Mouse (Mus musculus) heart, embryonic 13.5 days (tissue): ENCODE results near the gene Chn1. TPM values are rescaled to one million over a fixed set of nuclear protein-coding genes. Genes with fewer than 3 reads are reported as not detected.

Experiments
- ATAC-seq: fragments of 200-750 bp; cut with Nextera tagmentation; 2 replicates; pipeline ENCODE4 v1.8.0; 2017; ENCODE audit warnings: moderate TSS enrichment; ENCODE audit not compliant: insufficient number of reproducible peaks, low FRiP score, low TSS enrichment; ENCODE audit errors: extremely low read depth
- H3K27ac ChIP-seq: fragments of 300-500 bp; sonication (generic); replicated peaks from 2 replicates; pipeline ENCODE4 v1.5.1; 2015; ENCODE audit warnings: moderate library complexity, mild to moderate bottlenecking, inconsistent platforms
- H3K27me3 ChIP-seq: fragments of 300-500 bp; sonication (generic); replicated peaks from 2 replicates; pipeline ENCODE4 v1.6.1; 2015; ENCODE audit warnings: mild to moderate bottlenecking, inconsistent platforms
- H3K36me3 ChIP-seq: fragments of 300-500 bp; sonication (generic); 2 replicates; pipeline ENCODE4 v1.6.1; 2015; ENCODE audit warnings: mild to moderate bottlenecking, inconsistent platforms
- H3K4me1 ChIP-seq: fragments of 300-500 bp; sonication (generic); 2 replicates; pipeline ENCODE4 v1.6.1; 2015; ENCODE audit warnings: inconsistent platforms
- H3K4me2 ChIP-seq: fragments of 300-500 bp; sonication (generic); 2 replicates; pipeline ENCODE4 v1.6.1; 2015; ENCODE audit warnings: inconsistent platforms, mild to moderate bottlenecking, moderate library complexity
- H3K4me3 ChIP-seq: fragments of 300-500 bp; sonication (generic); 2 replicates; pipeline ENCODE4 v1.5.1; 2015; ENCODE audit warnings: moderate library complexity, mild to moderate bottlenecking, inconsistent platforms
- H3K9ac ChIP-seq: fragments of 300-500 bp; sonication (generic); 2 replicates; pipeline ENCODE4 v1.6.1; 2015; ENCODE audit warnings: inconsistent platforms, mild to moderate bottlenecking, moderate library complexity
- H3K9me3 ChIP-seq: fragments of 300-500 bp; sonication (generic); 2 replicates; pipeline ENCODE4 v1.6.1; 2016; ENCODE audit warnings: inconsistent platforms
- WGBS: fragments of 180-500 bp; shearing (Covaris S2); methylation state at CpG from one replicate; pipeline ENCODE4 v1.1.7; 2015; ENCODE audit warnings: mixed read lengths; 5-methylcytosine and 5-hydroxymethylcytosine counted together
- polyA plus RNA-seq: library from polyadenylated mRNA; unstranded; fragments of >200 nt; fragmentation: Nextera tagmentation; extraction: Ambion mirVana; gene quantifications from 2 replicates; pipeline ENCODE4 v1.2.1, GENCODE M21; 2015

The Chn1 gene
- polyA plus RNA-seq, 1 experiment from 2014 or later: 16.7 TPM

GRCm38 (mm10) chr2:73631816-73632215 lies 143.3 kb downstream of the Chn1 start:
- no peak overlapping the region for H3K9ac ChIP-seq
- no peaks in the 10 kb centered on the region for H3K4me1 ChIP-seq
- H3K27me3 ChIP-seq: no peaks in the 10 kb centered on the region
- no peak overlapping the region for H3K27ac ChIP-seq
- no peaks in the 10 kb centered on the region; the same call in 1 of the 2 replicates for H3K9me3 ChIP-seq
- H3K36me3 ChIP-seq: peaks cover 11% of the 10 kb centered on the region
- ATAC-seq: no peak
- H3K4me2 ChIP-seq: no peak overlapping the region
- WGBS: 81% methylated on average over 7 of the region's 7 CpGs
- H3K4me3 ChIP-seq: no peak overlapping the region

- Histone ChIP-seq H3K36me3 (peaks cover 47% of the 10 kb centered on the region), H3K4me2 (no peak overlapping the region), H3K9me3 (no peaks in the 10 kb centered on the region), H3K27me3 (no peaks in the 10 kb centered on the region), H3K9ac (no peak overlapping the region), H3K27ac (no peak overlapping the region), H3K4me1 (no peaks in the 10 kb centered on the region), H3K4me3 (no peak overlapping the region)
- ATAC-seq: no peak
- WGBS: 75% methylated on average over 4 of the region's 4 CpGs
These were observed 156.6 kb downstream of the Chn1 start for GRCm38 (mm10) chr2:73618486-73619052.

GRCm38 (mm10) chr2:73616434-73617057 lies 158.6 kb downstream of the Chn1 start:
- Histone ChIP-seq H3K4me2 (no peak overlapping the region), H3K9me3 (no peaks in the 10 kb centered on the region), H3K27ac (no peak overlapping the region), H3K36me3 (peaks cover 44% of the 10 kb centered on the region), H3K4me3 (no peak overlapping the region), H3K9ac (no peak overlapping the region), H3K4me1 (no peaks in the 10 kb centered on the region), H3K27me3 (no peaks in the 10 kb centered on the region)
- no peak for ATAC-seq
- 86% methylated on average over 17 of the region's 17 CpGs for WGBS

DNA sequence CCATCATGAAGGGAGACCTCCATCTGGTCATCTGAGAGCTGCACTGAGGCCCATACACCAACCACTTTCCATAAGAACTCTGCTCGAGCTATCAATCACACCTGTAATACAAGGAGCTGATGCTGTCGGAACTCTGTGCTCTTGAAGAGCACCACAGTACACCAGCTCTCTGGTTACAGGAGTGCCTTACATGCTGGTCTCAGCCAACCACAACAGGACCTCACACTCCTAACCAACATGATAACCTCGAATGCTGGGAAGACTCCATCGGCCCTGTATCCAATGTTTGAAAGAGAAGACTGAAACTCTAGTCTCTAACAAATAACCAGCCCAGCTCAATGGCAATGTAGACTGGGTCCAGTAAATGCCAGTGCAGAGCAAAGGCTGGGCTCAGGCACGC lies 159.7 kb downstream of the Chn1 start:
- H3K27ac ChIP-seq: no peak overlapping the region
- H3K27me3 ChIP-seq: no peaks in the 10 kb centered on the region
- H3K36me3 ChIP-seq: peaks cover 47% of the 10 kb centered on the region
- no peak overlapping the region for H3K4me3 ChIP-seq
- H3K9me3 ChIP-seq: no peaks in the 10 kb centered on the region
- H3K9ac ChIP-seq: no peak overlapping the region
- WGBS: 79% methylated on average over 5 of the region's 5 CpGs
- no peaks in the 10 kb centered on the region for H3K4me1 ChIP-seq
- no peak overlapping the region for H3K4me2 ChIP-seq
- no peak for ATAC-seq

- H3K9ac ChIP-seq: no peak overlapping the region
- peaks cover 8% of the 10 kb centered on the region for H3K4me1 ChIP-seq
- no peaks in the 10 kb centered on the region for H3K9me3 ChIP-seq
- H3K27ac ChIP-seq: no peak overlapping the region
- WGBS: 89% methylated on average over 8 of the region's 8 CpGs
- no peak for ATAC-seq
- H3K4me3 ChIP-seq: no peak overlapping the region
- peaks cover 47% of the 10 kb centered on the region for H3K36me3 ChIP-seq
- H3K4me2 ChIP-seq: no peak overlapping the region
- no peaks in the 10 kb centered on the region for H3K27me3 ChIP-seq
These were observed 160.8 kb downstream of the Chn1 start for GRCm38 (mm10) chr2:73614303-73614702.

GRCm38 (mm10) chr2:73612941-73613340 lies 162.2 kb downstream of the Chn1 start:
- Histone ChIP-seq H3K27me3 (no peaks in the 10 kb centered on the region), H3K9me3 (no peaks in the 10 kb centered on the region), H3K9ac (no peak overlapping the region), H3K4me3 (no peak overlapping the region), H3K4me1 (peaks cover 10% of the 10 kb centered on the region), H3K27ac (no peak overlapping the region), H3K36me3 (peaks cover 47% of the 10 kb centered on the region), H3K4me2 (no peak overlapping the region)
- no peak for ATAC-seq
- 83% methylated on average over 7 of the region's 7 CpGs for WGBS

- no peak for ATAC-seq
- Histone ChIP-seq H3K27me3 (no peaks in the 10 kb centered on the region), H3K4me1 (peaks cover 15% of the 10 kb centered on the region), H3K4me2 (no peak overlapping the region), H3K27ac (no peak overlapping the region), H3K9ac (no peak overlapping the region), H3K9me3 (no peaks in the 10 kb centered on the region), H3K4me3 (no peak overlapping the region), H3K36me3 (peaks cover 43% of the 10 kb centered on the region)
- WGBS: 89% methylated on average over 6 of the region's 6 CpGs
These were observed 162.7 kb downstream of the Chn1 start for GRCm38 (mm10) chr2:73612367-73612914.

DNA sequence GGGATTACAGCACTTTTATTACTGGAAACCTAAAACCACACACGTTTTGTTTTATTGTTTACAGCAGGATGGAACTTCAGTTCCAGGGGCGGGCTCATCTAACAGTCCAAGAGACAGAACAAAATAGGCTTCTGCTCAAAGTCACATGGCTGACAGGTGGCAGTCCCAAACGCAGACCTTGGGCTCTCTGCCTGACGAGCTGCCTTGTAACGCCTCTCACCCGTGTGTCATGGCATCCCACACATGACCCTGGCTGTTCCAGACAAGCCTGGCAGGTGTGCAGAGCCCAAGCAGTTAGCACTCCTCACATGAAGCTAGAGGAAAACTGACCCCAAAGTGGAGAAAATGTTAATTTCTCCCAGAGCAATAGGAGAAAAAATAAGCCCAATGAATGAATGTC lies 163.3 kb downstream of the Chn1 start:
- Histone ChIP-seq H3K36me3 (peaks cover 39% of the 10 kb centered on the region), H3K4me3 (no peak overlapping the region), H3K9me3 (no peaks in the 10 kb centered on the region), H3K4me1 (peaks cover 22% of the 10 kb centered on the region), H3K27ac (no peak overlapping the region), H3K27me3 (no peaks in the 10 kb centered on the region), H3K9ac (no peak overlapping the region), H3K4me2 (no peak overlapping the region)
- WGBS: 66% methylated on average over 6 of the region's 6 CpGs
- no peak for ATAC-seq

GRCm38 (mm10) chr2:73609724-73610210 lies 165.4 kb downstream of the Chn1 start:
- H3K36me3 ChIP-seq: peaks cover 33% of the 10 kb centered on the region
- H3K9ac ChIP-seq: no peak overlapping the region
- H3K4me3 ChIP-seq: no peak overlapping the region
- H3K9me3 ChIP-seq: no peaks in the 10 kb centered on the region
- no peaks in the 10 kb centered on the region for H3K27me3 ChIP-seq
- 42% methylated on average over 3 of the region's 3 CpGs for WGBS
- peaks cover 28% of the 10 kb centered on the region for H3K4me1 ChIP-seq
- ATAC-seq: no peak
- no peak overlapping the region for H3K27ac ChIP-seq
- no peak overlapping the region for H3K4me2 ChIP-seq

DNA sequence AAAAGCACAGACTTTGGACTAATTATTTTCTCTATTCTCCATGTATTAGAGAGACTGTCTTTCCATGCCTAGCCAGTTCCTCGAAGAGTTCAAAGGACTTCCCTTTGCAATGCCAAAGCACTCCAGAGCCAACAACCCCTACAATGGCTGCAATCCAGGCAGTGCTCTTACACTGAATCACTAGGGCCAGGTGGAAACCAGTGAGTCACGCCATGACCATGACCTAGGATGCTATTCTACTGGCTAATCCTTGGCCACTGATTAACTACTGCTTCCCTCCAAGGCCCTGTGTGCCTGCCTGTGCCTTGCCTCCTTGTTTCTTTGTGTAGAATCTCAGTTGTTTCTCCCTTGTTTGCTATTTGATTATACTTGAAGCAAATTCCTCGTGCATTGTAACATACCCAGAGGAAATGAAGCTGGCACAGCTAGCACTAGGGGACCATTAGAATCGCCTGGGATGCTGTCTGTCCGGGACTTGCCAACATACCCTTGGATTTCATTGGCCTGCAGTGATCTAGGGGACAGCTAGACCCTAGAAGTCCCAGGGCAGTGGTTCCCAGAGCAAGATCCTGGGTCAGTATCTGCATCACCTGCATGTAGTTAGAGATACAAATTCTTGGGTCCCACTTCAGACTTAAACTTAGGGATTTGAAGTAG lies 166.0 kb downstream of the Chn1 start:
- peaks cover 29% of the 10 kb centered on the region for H3K4me1 ChIP-seq
- peaks cover 28% of the 10 kb centered on the region for H3K36me3 ChIP-seq
- no peak overlapping the region for H3K4me3 ChIP-seq
- H3K4me2 ChIP-seq: no peak overlapping the region
- H3K27me3 ChIP-seq: no peaks in the 10 kb centered on the region
- H3K9me3 ChIP-seq: no peaks in the 10 kb centered on the region
- WGBS: 80% methylated on average over 5 of the region's 5 CpGs
- H3K9ac ChIP-seq: no peak overlapping the region
- no peak overlapping the region for H3K27ac ChIP-seq
- ATAC-seq: no peak

DNA sequence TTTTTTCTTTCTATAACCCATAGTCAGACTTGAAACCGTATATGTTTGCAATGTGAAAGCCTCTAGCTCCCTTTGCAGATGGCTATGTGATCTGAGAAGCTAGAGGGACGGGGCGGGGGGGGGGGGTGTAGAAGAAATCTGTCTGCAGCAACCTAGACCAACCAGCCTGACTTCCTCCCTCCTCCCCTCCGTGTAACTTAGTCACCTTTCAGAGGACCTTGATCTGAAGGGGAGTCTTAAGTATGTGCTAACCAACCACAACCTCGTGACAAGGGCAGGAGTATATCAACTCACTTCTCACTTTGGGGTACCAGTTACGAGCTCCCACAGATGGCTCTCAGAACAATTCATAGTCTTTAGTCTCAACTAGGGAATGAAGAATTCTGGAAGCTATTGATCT lies 166.8 kb downstream of the Chn1 start:
- ATAC-seq: no peak
- no peaks in the 10 kb centered on the region for H3K9me3 ChIP-seq
- H3K4me1 ChIP-seq: peaks cover 29% of the 10 kb centered on the region
- no peak overlapping the region for H3K4me2 ChIP-seq
- no peaks in the 10 kb centered on the region for H3K27me3 ChIP-seq
- H3K4me3 ChIP-seq: no peak overlapping the region
- WGBS: 77% methylated on average over 6 of the region's 6 CpGs
- no peak overlapping the region for H3K9ac ChIP-seq
- H3K27ac ChIP-seq: no peak overlapping the region
- H3K36me3 ChIP-seq: peaks cover 21% of the 10 kb centered on the region
